8 mouse cellular contexts compared by ENCODE assay signal in the genomic region with DNA sequence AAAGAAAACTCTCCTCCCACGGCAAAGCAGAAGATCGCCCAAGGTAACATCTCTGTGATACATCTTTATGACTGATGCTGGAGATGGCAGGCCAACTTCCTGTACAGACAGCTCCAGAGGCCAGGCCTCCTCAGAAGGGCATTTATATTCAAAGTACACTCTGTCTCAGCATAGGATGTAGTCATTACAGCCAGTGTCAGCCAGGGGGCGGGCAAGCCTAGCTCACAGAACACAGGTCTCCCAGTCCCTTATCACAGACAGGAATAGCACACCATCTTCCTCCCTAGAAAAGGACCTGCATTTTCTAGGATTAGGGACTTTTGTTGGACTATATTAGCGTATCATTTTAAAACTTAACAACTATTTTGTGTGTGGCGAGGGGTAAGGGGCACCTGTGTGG. TPM values are rescaled to one million over a fixed set of nuclear protein-coding genes. Genes with fewer than 3 reads are reported as not detected.
DNase-seq lines count a peak whose midpoint lies in the region; ATAC-seq lines count a peak whose summit lies in the region.

No protein-coding gene starts in this region.

- WGBS in heart, embryonic 11.5 days (ENCODE audit: insufficient replicate concordance), result 22% methylated on average over 5 of the region's 5 CpGs
- 17% methylated on average over 5 of the region's 5 CpGs for WGBS in midbrain, embryonic 15.5 days

- no peaks in the 10 kb centered on the region for H3K4me1 ChIP-seq in heart, embryonic 11.5 days (ENCODE audit: control insufficient read depth, insufficient read depth, low read length)
- peaks cover 14% of the 10 kb centered on the region for H3K4me1 ChIP-seq in midbrain, embryonic 15.5 days

- no peak overlapping the region for H3K27ac ChIP-seq in heart, embryonic 11.5 days (ENCODE audit: low read depth, low read length)
- no peak overlapping the region for H3K27ac ChIP-seq in midbrain, embryonic 15.5 days

- no peak overlapping the region for H3K4me2 ChIP-seq in heart, embryonic 11.5 days
- H3K4me2 ChIP-seq in midbrain, embryonic 15.5 days, result no peak overlapping the region

- H3K4me3 ChIP-seq in heart, embryonic 11.5 days (ENCODE audit: low read depth, low read length), result no peak overlapping the region
- no peak overlapping the region for H3K4me3 ChIP-seq in midbrain, embryonic 15.5 days

- H3K9ac ChIP-seq in heart, embryonic 11.5 days (ENCODE audit: low read depth, low read length), result no peak overlapping the region
- H3K9ac ChIP-seq in midbrain, embryonic 15.5 days, result no peak overlapping the region

- H3K36me3 ChIP-seq in heart, embryonic 11.5 days (ENCODE audit: control insufficient read depth, insufficient read depth, low read length), result no peaks in the 10 kb centered on the region
- H3K36me3 ChIP-seq in midbrain, embryonic 15.5 days (replicated peaks), result no peaks in the 10 kb centered on the region

- no peak for ATAC-seq in heart, embryonic 11.5 days (replicated peaks; ENCODE audit: insufficient number of reproducible peaks, low FRiP score, low TSS enrichment)
- ATAC-seq in midbrain, embryonic 15.5 days (replicated peaks), result peak; percentile 86

- peak; percentile 95 for DNase-seq in heart, adult 11 months
- DNase-seq in embryo, embryonic 11 days, result peak; percentile 85
- peak; percentile 62 to 83 for DNase-seq in gastrocnemius, postnatal 4 days (ENCODE audit: low spot score in 2 of 2)
- DNase-seq in kidney, adult 11 months, result peak; percentile 76
- peak; percentile 76 to 82 for DNase-seq in left cerebral cortex, postnatal 36 days (ENCODE audit: low spot score in 2 of 2)
- peak; percentile 48 to 58 for DNase-seq in spleen, postnatal 14 days (ENCODE audit: low spot score in 2 of 2)

- peaks cover 9% of the 10 kb centered on the region for H3K27me3 ChIP-seq in heart, embryonic 11.5 days (ENCODE audit: control insufficient read depth, insufficient read depth, low read length)
- no peaks in the 10 kb centered on the region for H3K27me3 ChIP-seq in midbrain, embryonic 15.5 days (replicated peaks)

- H3K9me3 ChIP-seq in heart, embryonic 11.5 days (replicated peaks; ENCODE audit: control insufficient read depth, low read length), result no peaks in the 10 kb centered on the region
- no peaks in the 10 kb centered on the region for H3K9me3 ChIP-seq in midbrain, embryonic 15.5 days

- intact Hi-C loops in left cerebral cortex, postnatal 36 days (cut with DNase I), result no loop called here

RNA-seq across cellular contexts. Expression of a gene that starts 46.4 kb away (rescaled TPM):
- polyA plus RNA-seq in heart, embryonic 11.5 days (2014; fragmentation: Nextera tagmentation; extraction: Ambion mirVana), result 54.9 and 63.8 TPM in 2 replicates
- 10 to 100 TPM; 35.5 to 35.6 TPM for total RNA-seq in gastrocnemius, postnatal 4 days (2021)
- 10 to 100 TPM; 66.0 to 71.9 TPM for total RNA-seq in left cerebral cortex, postnatal 36 days (2021)
- 117 and 126 TPM in 2 replicates for polyA plus RNA-seq in midbrain, embryonic 15.5 days (2015; fragmentation: Nextera tagmentation; extraction: Ambion mirVana)

RNA-seq across cellular contexts. Expression of a gene that starts 46.6 kb away (rescaled TPM):
- polyA plus RNA-seq in heart, embryonic 11.5 days (2014; fragmentation: Nextera tagmentation; extraction: Ambion mirVana), result 5.3 and 5.8 TPM in 2 replicates
- total RNA-seq in gastrocnemius, postnatal 4 days (2021), result under 1 TPM; 0.49 to 0.60 TPM
- total RNA-seq in left cerebral cortex, postnatal 36 days (2021), result 10 to 100 TPM; 78.5 to 84.5 TPM
- polyA plus RNA-seq in midbrain, embryonic 15.5 days (2015; fragmentation: Nextera tagmentation; extraction: Ambion mirVana), result 43.6 TPM in 2 replicates

Comparison
In these comparisons a context has a peak if more than half of its experiments do, and no peak if none do; other contexts are left out.
1. RNA of a gene that starts 46.6 kb away (total RNA-seq): 78.5 to 84.5 TPM in left cerebral cortex, postnatal 36 days; 0.49 to 0.60 TPM in gastrocnemius, postnatal 4 days; every median in the first group is over 10 times any median in the second.
2. Peak in every context shown above with its lines, with median percentiles within 50 percentile points of each other: DNase-seq.